Mouse (Mus musculus): ENCODE measurements around the gene Sbno2. TPM values are rescaled to one million over a fixed set of nuclear protein-coding genes. Genes with fewer than 3 reads are reported as not detected.
A peak's percentile ranks its signal among the peaks of the same experiment; 100 is the strongest.
"Not testable (repeated sequence)": the region's sequence is repeated elsewhere in the genome, so short reads cannot be mapped to it uniquely, and the experiment has no call there.

The Sbno2 gene
- polyA plus RNA-seq, 1 experiment = 27.7 TPM

DNA sequence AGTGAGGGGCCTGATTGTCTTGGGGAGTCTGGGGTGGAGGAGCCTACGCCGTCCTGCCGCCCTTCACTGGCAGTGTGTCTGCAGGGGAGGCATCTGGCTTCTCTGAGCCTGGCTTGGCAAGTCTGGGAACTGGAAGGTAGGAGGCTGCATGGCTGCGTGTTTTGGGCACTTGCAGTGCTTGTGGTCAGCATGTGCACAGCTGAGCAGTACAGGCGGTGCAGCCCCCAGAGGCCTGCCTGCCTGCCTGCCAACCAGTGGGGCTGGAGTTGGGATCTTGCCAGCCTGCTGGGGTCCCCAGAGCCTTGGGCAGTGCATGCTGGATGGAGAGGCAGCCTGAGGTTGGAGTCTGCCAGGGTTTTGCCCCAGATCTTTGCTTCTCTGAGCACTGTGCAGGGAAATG, 42.3 kb downstream of the Sbno2 start:
- no peaks in the 10 kb centered on the region for H3K27me3 ChIP-seq (replicated peaks; ENCODE audit: control insufficient read depth, insufficient read depth, low read length)
- no peak for DNase-seq
- H3K4me3 ChIP-seq (ENCODE audit: insufficient read depth, low read depth, low read length) = no peak overlapping the region
- TF ChIP-seq POLR2A (IDR thresholded peaks at IDR 0.05; ENCODE audit: low read depth, low read length) (no peak), CTCF (conservative IDR thresholded peaks at IDR 0.05; ENCODE audit: insufficient read depth, insufficient read length, low read depth, low read length) (no peak)
- H3K27ac ChIP-seq (ENCODE audit: insufficient read depth, low read depth, low read length) = no peak overlapping the region
- H3K4me1 ChIP-seq (ENCODE audit: control insufficient read depth, insufficient read depth, low read length) = no peaks in the 10 kb centered on the region
- WGBS = 97% methylated on average over 5 of the region's 5 CpGs
- H3K36me3 ChIP-seq (ENCODE audit: control insufficient read depth, insufficient read depth, low read length) = no peaks in the 10 kb centered on the region

DNA sequence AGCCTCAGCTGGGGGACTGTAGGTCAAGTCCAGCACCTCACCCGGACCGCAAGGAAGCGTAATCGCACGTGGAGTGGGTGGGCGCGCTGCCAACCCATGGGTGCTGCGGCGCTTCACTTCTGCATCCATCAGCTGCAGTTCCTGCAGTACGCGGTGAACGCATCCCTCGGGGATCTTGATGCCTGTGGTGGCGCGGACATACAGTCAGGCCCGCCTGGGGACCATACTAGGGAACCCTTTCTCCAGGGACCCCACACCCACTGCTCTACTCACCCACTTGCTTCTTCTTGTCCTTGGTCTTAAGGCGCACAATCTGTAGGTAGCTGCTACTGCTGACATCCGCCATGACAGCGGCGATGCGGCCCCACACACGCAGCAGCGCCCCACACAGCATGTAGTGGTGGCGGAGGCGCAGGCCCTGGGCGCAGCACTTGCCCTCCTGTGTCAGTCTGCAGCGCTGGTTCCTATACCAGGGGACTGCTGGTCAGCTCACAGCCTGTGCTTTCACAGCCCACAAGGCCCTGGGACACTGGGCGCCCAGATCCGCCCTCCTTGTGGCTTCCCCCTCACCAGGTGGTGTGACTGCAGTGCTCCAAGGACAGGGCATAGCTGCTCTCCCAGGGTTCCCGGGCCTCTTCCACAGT, 47.6 kb downstream of the Sbno2 start:
- WGBS = 75% methylated on average over 30 of the region's 30 CpGs
- Histone ChIP-seq H3K36me3 (ENCODE audit: control insufficient read depth, insufficient read depth, low read length) (peaks cover 4% of the 10 kb centered on the region), H3K27me3 (replicated peaks; ENCODE audit: control insufficient read depth, insufficient read depth, low read length) (no peaks in the 10 kb centered on the region), H3K27ac (ENCODE audit: insufficient read depth, low read depth, low read length) (no peak overlapping the region), H3K4me3 (ENCODE audit: insufficient read depth, low read depth, low read length) (no peak overlapping the region), H3K4me1 (ENCODE audit: control insufficient read depth, insufficient read depth, low read length) (peaks cover 11% of the 10 kb centered on the region; the same call in 1 of the 2 replicates)
- TF ChIP-seq CTCF (conservative IDR thresholded peaks at IDR 0.05; ENCODE audit: insufficient read depth, insufficient read length, low read depth, low read length) (no peak), POLR2A (IDR thresholded peaks at IDR 0.05; ENCODE audit: low read depth, low read length) (no peak)
- peak; percentile 53 for DNase-seq

DNA sequence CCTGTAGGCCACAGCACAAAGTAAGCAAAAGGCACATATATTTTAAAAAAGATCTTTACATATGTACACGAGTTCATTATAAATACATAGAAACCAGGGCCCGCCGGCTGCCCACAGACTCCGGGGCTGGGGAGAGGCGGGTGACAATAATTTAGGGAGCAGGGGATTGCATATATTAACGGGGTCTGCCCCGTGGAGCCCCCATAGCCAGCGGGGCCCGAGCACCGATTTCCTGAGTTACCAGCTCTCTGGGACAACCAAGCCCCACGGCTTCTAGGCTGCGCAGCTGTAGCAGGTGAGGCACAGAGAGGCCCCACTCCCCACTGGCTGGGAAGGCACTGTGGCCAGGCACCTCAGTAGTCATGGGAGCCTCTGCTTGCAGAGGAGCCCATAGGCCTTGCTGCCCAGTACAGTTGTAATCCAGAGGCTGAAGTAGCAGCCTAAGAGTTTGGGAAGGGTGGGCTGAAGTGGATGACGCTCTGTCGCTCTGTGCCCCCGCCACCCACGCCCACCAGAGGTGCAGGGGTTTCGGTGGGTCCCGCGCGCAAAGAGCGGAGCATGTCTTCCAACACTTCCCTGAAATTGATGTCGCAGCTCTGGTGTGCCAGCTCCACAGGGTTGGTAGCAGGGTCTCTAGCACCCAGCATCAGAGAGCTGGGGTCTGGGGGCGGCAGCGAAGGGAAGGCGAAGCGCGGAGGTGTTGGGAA, 48.2 kb downstream of the Sbno2 start:
- no peak for DNase-seq
- Histone ChIP-seq H3K36me3 (ENCODE audit: control insufficient read depth, insufficient read depth, low read length) (peaks cover 4% of the 10 kb centered on the region), H3K27me3 (replicated peaks; ENCODE audit: control insufficient read depth, insufficient read depth, low read length) (no peaks in the 10 kb centered on the region), H3K27ac (ENCODE audit: insufficient read depth, low read depth, low read length) (no peak overlapping the region), H3K4me1 (ENCODE audit: control insufficient read depth, insufficient read depth, low read length) (peaks cover 15% of the 10 kb centered on the region), H3K4me3 (ENCODE audit: insufficient read depth, low read depth, low read length) (no peak overlapping the region)
- TF ChIP-seq POLR2A (IDR thresholded peaks at IDR 0.05; ENCODE audit: low read depth, low read length) (peak; percentile 16), CTCF (conservative IDR thresholded peaks at IDR 0.05; ENCODE audit: insufficient read depth, insufficient read length, low read depth, low read length) (no peak)
- WGBS = 86% methylated on average over 27 of the region's 27 CpGs

DNA sequence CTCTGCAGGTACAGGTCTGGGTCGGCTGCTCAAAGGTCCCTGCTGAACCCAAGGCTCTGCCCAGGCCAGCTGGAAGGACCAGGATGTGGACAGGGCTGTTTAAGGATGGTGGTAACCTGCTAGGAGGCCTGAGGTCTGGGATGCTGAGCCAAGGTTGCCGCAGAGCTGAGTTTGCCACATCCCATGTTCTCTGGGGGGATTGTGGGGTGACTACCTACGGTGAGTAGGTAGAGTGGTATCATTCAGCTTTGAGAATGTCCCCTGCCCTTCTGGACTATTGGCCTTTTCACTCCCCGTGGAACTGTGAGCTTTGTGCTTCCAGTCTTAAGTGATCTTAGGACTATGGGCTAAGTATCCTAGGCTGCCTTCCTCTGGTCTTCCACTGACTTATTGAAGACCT, 48.9 kb downstream of the Sbno2 start:
- H3K27me3 ChIP-seq (replicated peaks; ENCODE audit: control insufficient read depth, insufficient read depth, low read length) = no peaks in the 10 kb centered on the region
- no peak for TF ChIP-seq POLR2A (IDR thresholded peaks at IDR 0.05; ENCODE audit: low read depth, low read length)
- TF ChIP-seq CTCF (conservative IDR thresholded peaks at IDR 0.05; ENCODE audit: insufficient read depth, insufficient read length, low read depth, low read length) = no peak
- peaks cover 18% of the 10 kb centered on the region for H3K4me1 ChIP-seq (ENCODE audit: control insufficient read depth, insufficient read depth, low read length)
- H3K4me3 ChIP-seq (ENCODE audit: insufficient read depth, low read depth, low read length) = no peak overlapping the region
- H3K27ac ChIP-seq (ENCODE audit: insufficient read depth, low read depth, low read length) = peak overlapping the region; percentile 27; the same call in 1 of the 2 replicates
- DNase-seq = peak; percentile 75
- WGBS = 56% methylated on average over 4 of the region's 4 CpGs
- peaks cover 4% of the 10 kb centered on the region for H3K36me3 ChIP-seq (ENCODE audit: control insufficient read depth, insufficient read depth, low read length)

DNA sequence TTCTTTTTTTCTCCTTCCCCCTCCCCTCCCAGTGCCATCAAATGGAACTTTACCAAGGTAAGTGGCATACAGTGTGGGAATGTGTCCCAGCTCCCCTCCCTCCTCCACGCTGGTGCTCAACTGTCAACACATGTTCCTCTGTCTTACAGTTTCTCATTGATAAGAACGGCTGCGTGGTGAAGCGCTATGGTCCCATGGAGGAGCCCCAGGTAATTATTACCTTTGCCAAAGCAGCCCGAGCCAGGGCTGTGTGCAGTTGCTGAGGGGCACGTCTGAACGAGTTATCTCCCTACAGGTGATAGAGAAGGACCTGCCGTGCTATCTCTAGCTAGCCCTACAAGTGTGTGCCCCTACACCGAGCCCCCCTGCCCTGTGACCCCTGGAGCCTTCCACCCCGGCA, 49.5 kb downstream of the Sbno2 start:
- H3K27ac ChIP-seq (ENCODE audit: insufficient read depth, low read depth, low read length) = peak overlapping the region; percentile 37
- no peaks in the 10 kb centered on the region for H3K27me3 ChIP-seq (replicated peaks; ENCODE audit: control insufficient read depth, insufficient read depth, low read length)
- H3K4me1 ChIP-seq (ENCODE audit: control insufficient read depth, insufficient read depth, low read length) = peaks cover 24% of the 10 kb centered on the region
- H3K4me3 ChIP-seq (ENCODE audit: insufficient read depth, low read depth, low read length) = peak overlapping the region; percentile 10; the same call in 1 of the 2 replicates
- 34% methylated on average over 9 of the region's 10 CpGs for WGBS
- TF ChIP-seq POLR2A (IDR thresholded peaks at IDR 0.05; ENCODE audit: low read depth, low read length) (no peak), CTCF (conservative IDR thresholded peaks at IDR 0.05; ENCODE audit: insufficient read depth, insufficient read length, low read depth, low read length) (no peak)
- H3K36me3 ChIP-seq (ENCODE audit: control insufficient read depth, insufficient read depth, low read length) = peaks cover 4% of the 10 kb centered on the region
- peak; percentile 56 for DNase-seq

DNA sequence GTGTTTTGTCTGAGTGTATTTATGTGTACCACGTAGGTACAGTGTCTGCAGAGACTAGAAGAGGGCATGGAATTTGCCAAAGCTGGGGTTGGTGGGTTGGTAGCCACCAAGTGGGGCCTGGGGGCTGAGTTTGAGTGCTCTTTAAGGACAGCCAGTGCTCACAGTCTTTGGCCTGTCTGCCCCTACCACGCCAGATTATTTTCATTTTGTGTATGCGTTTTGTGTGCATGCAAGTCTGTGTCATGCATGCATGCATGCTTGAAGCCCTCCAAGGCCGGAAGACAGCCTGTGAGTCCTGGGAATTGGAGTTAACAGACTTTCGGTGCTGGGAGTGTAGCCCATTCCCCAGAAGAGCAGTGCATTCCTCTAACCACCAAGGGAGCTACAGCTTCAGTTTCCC, 50.0 kb downstream of the Sbno2 start:
- Histone ChIP-seq H3K4me3 (ENCODE audit: insufficient read depth, low read depth, low read length) (peak overlapping the region; percentile 10; the same call in 1 of the 2 replicates), H3K27me3 (replicated peaks; ENCODE audit: control insufficient read depth, insufficient read depth, low read length) (no peaks in the 10 kb centered on the region), H3K4me1 (ENCODE audit: control insufficient read depth, insufficient read depth, low read length) (peaks cover 29% of the 10 kb centered on the region), H3K27ac (ENCODE audit: insufficient read depth, low read depth, low read length) (peak overlapping the region; percentile 37; the same call in 1 of the 2 replicates), H3K36me3 (ENCODE audit: control insufficient read depth, insufficient read depth, low read length) (peaks cover 4% of the 10 kb centered on the region)
- no peak for DNase-seq
- TF ChIP-seq CTCF (conservative IDR thresholded peaks at IDR 0.05; ENCODE audit: insufficient read depth, insufficient read length, low read depth, low read length) (no peak), POLR2A (IDR thresholded peaks at IDR 0.05; ENCODE audit: low read depth, low read length) (no peak)
- WGBS = 47% methylated on average over 5 of the region's 5 CpGs

DNA sequence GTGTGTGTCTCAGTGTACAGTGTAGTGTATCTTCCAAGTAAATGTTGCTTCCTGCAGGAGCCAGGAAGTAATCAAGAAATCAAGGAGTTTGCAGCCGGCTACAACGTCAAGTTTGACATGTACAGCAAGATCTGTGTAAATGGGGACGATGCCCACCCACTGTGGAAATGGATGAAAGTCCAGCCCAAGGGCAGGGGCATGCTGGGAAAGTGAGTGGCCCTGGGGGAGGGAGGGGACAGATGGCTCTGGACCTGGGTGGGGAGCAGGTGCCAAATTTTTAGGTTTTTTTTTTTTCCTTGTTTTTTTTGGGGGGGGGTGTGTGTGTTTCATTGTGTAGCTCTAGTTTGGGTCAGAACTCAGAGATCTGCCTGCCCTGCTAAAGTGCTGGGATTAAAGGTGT, 50.5 kb downstream of the Sbno2 start:
- not testable (repeated sequence) for DNase-seq; H3K27me3 ChIP-seq (replicated peaks; ENCODE audit: control insufficient read depth, insufficient read depth, low read length); H3K36me3 ChIP-seq (ENCODE audit: control insufficient read depth, insufficient read depth, low read length)
- peaks cover 34% of the 10 kb centered on the region for H3K4me1 ChIP-seq (ENCODE audit: control insufficient read depth, insufficient read depth, low read length)
- WGBS = 1% methylated on average over 3 of the region's 3 CpGs
- peak overlapping the region; percentile 99; the same call in 1 of the 2 replicates for H3K27ac ChIP-seq (ENCODE audit: insufficient read depth, low read depth, low read length)
- peak overlapping the region; percentile 88 for H3K4me3 ChIP-seq (ENCODE audit: insufficient read depth, low read depth, low read length)

Data from kidney, adult 2 months (tissue).